Mouse (Mus musculus) MEL (cell line): Measurements from ENCODE around the gene Kank1. TPM values are rescaled to one million over a fixed set of nuclear protein-coding genes. Genes with fewer than 3 reads are reported as not detected.

Source experiments
- polyA plus RNA-seq, 2 experiments: library from polyadenylated mRNA; stranded (reverse) in 1 of 2; unstranded in 1 of 2; fragments of >175 nt in 1 of 2; fragments of >200 nt in 1 of 2; gene quantifications; 2 replicates each; pipeline versions ENCODE4 v1.2.1 to v1.2.4; 2012; ENCODE audit warnings: low replicate concordance in 2 of 2, low read depth in 1 of 2; ENCODE audit not compliant: insufficient read length in 2 of 2, insufficient read depth in 1 of 2, missing spikeins in 1 of 2
- total RNA-seq: library from RNA; depleted of rRNA; stranded (reverse); fragments of 300-350 nt; gene quantifications from 2 replicates; pipeline ENCODE4 v1.2.3, GENCODE M21; 2012; rRNA removed

The Kank1 gene
- total and polyA plus RNA-seq, 3 experiments: not detected

Other genes starting within 250 kb of the Kank1 start
- gene Dock8, start 237.4 kb upstream of the Kank1 start, total RNA-seq: 16.1 and 17.8 TPM in 2 replicates
- gene Dock8, start 237.4 kb upstream of the Kank1 start, polyA plus RNA-seq: 10 to 100 TPM in 1 of 2 experiments, not detected in 1; 30.1 TPM